Mouse (Mus musculus): ENCODE measurements at regions not wholly inside any gene's neighbourhood (a gene's known extent, or its start where the extent isn't known, plus 50 kb on each side); places are given as distances from the start of the nearest gene placed in this dataset.

DNA sequence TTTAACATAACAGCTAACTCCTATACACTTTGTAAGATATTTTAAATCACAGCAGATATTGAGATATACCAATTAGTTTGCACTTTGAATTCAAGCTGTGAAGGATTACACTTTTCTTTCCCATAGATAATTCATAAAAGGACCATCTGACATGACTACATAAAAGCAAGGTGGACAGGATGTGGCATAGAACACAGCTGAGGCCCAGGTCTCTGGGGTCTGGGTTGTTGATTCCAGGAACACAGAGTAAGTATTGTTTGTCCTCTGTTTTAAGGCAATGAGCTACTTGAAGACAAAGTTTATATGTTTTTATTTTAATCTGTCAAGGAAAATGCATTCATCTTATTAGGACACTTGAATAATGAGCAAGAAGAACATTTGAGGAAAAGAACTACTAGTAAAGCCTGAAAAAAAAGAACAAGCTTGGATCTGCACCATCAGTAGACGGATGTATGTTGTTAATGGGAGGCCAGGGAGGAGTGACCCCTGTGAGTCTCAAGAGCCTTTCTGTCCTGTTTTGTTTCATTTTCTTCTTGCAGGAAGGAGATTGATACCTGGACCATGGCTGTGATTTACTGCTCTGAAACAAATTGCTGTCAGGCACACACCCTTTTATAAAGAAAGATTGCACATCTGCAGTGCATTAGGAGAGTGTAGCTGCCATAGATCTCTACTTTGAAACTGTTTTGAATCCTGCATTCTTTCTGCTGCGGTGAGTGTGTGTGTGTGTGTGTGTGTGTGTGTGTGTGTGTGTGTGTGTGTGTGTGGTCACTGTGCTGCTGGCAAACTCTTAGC, 76.4 kb upstream of the Pex5l start:
- H3K27ac ChIP-seq = no peak overlapping the region

DNA sequence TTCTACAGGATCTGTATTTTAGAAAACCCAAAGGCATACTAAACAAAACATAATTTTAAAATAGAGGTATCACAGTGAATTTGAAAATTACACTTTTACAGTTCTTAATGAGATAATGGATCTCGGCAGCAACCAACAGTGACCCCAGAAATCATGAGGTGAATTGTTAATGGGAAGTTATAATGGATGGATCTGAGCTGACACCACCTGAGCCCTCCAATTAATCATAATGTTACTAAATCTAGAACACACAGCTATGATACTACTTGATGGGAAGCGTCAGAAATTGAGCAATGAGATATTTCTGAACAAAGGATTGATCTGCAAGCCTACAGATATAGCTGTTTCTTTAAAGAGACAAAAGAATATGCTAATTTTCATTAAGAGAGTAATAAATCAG, 75.2 kb upstream of the Pex5l start:
- no peak overlapping the region for H3K4me3 ChIP-seq
- H3K27ac ChIP-seq = no peak overlapping the region
- no peak for DNase-seq (ENCODE audit: extremely low spot score in 1 of 2, low spot score in 2 of 2)
- intact Hi-C loops (cut with DNase I) = no loop called here
- TF ChIP-seq CTCF (IDR thresholded peaks at IDR 0.05) = no peak

More for the DNA sequence above, 76.4 kb upstream of the Pex5l start:
- H3K4me3 ChIP-seq = no peak overlapping the region
- intact Hi-C loops (cut with DNase I) = no loop called here
- no peak for DNase-seq (ENCODE audit: extremely low spot score in 1 of 2, low spot score in 2 of 2)
- TF ChIP-seq CTCF (IDR thresholded peaks at IDR 0.05) = no peak

DNA sequence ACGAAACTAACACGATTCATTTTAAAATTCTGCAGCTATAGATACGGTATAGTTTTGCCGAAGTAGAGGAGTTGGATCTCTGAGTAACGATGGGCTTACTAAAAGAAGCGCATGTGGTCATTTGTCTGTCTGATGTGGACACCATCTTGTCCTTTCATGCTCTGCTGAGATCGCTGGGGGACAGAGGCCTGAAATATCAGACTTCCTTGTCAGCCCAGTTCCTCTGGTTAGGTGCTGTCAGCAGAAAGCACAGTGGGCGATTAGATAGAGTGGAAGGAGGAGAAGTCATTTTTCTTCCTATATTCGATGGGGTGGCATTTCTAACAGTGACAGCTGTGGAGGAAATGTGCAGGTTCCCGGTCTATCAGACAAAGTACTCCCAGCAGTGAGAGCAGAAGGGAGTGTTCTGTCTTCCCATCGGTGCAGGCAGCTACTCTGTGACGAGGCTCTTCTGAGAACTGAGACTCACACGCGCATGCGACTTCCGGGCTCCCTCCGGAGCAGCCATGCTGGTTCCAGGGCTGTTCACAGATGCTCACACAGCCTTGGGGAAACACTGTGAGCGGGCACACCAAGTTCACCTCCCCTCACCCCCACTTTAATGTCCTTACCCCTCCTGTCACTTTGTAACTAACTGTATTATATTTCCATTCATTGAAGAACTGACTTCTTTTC, 74.5 kb upstream of the Pex5l start:
- DNase-seq (ENCODE audit: extremely low spot score in 1 of 2, low spot score in 2 of 2) = no peak
- intact Hi-C loops (cut with DNase I) = no loop called here
- H3K4me3 ChIP-seq = no peak overlapping the region
- no peak overlapping the region for H3K27ac ChIP-seq
- no peak for TF ChIP-seq CTCF (IDR thresholded peaks at IDR 0.05)

- H3K27ac ChIP-seq = no peak overlapping the region
- H3K4me3 ChIP-seq = no peak overlapping the region
- DNase-seq (ENCODE audit: extremely low spot score in 1 of 2, low spot score in 2 of 2) = no peak
- TF ChIP-seq CTCF (IDR thresholded peaks at IDR 0.05) = no peak
- intact Hi-C loops (cut with DNase I) = no loop called here
Measured at GRCm38 (mm10) chr3:33211224-33211817, 68.3 kb upstream of the Pex5l start.

Small RNA genes in the stretch of these regions (microRNA-seq; reads per million reads assigned to microRNA genes)
- gene Gm27974 = 0 reads per million in 2 experiments
